Mouse (Mus musculus) brain, embryonic 14.5 days (tissue): ENCODE measurements at regions not wholly inside any gene's neighbourhood (a gene's known extent, or its start where the extent isn't known, plus 50 kb on each side); places are given as distances from the start of the nearest gene placed in this dataset.

Experiments
- CTCF ChIP-seq: fragments of 200-500 bp; IDR thresholded peaks from 2 replicates; pipeline ENCODE4 v1.5.1; 2012; ENCODE audit warnings: inconsistent platforms, mild to moderate bottlenecking, moderate library complexity, borderline replicate concordance; ENCODE audit not compliant: insufficient read depth, insufficient read length; ENCODE audit errors: extremely low read depth
- POLR2A ChIP-seq: fragments of 200-500 bp; IDR thresholded peaks from 2 replicates; pipeline ENCODE4 v1.6.1; 2012; ENCODE audit warnings: mild to moderate bottlenecking, inconsistent platforms, borderline replicate concordance; ENCODE audit not compliant: poor library complexity, insufficient read depth, insufficient read length, severe bottlenecking; ENCODE audit errors: extremely low read depth

DNA sequence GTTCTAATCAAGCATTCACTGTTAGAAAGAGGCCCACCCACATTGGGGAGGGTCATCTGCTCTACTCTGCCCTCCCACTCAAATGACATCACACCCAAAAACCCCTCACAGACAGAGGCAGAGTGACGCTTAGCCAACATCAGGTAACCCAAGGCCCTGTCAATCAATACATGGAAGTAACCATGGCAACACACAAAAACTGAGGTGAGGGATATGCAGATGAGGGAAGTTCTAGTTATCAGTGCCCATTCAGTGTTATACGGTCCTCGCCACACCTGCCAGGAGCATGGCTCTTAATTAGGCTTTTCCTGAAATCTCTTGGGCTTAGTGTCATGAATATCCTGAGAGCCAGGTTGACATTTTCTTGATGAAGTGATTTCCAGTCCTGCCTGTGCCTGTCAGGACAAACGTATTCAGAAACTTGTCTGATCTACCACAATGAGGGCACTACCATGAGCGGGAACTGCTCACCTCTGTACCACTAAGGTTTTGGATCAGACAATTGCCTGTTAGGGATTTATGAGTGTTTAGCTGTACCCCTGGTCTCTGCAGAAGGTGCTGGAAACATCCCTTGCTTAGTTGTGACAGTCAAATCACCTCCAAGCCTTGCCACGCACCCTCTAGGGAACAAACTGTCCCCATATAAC is 210.4 kb upstream of the Cdh4 start:
- no peak for TF ChIP-seq POLR2A
- TF ChIP-seq CTCF: no peak
